Mouse (Mus musculus) forebrain, embryonic 16.5 days (tissue): ENCODE measurements around the gene Rgs4. TPM values are rescaled to one million over a fixed set of nuclear protein-coding genes. Genes with fewer than 3 reads are reported as not detected.

Experiments
- ATAC-seq: fragments of 200-750 bp; cut with Nextera tagmentation; 2 replicates; pipeline ENCODE4 v1.8.0; 2017; ENCODE audit warnings: mild to moderate bottlenecking, moderate library complexity
- H3K27ac ChIP-seq: fragments of 300-500 bp; sonication (generic); 2 replicates; pipeline ENCODE4 v1.5.1; 2014; ENCODE audit warnings: low read length, control low read depth
- H3K27me3 ChIP-seq: fragments of 300-500 bp; sonication (generic); replicated peaks from 2 replicates; pipeline ENCODE4 v1.6.1; 2014; ENCODE audit warnings: low read length; ENCODE audit not compliant: control insufficient read depth, insufficient read depth
- H3K36me3 ChIP-seq: fragments of 300-500 bp; sonication (generic); 2 replicates; pipeline ENCODE4 v1.6.1; 2014; ENCODE audit not compliant: control insufficient read depth, insufficient read depth
- H3K4me1 ChIP-seq: fragments of 300-500 bp; sonication (generic); replicated peaks from 2 replicates; pipeline ENCODE4 v1.6.1; 2014; ENCODE audit warnings: low read length; ENCODE audit not compliant: control insufficient read depth, insufficient read depth
- H3K4me2 ChIP-seq: fragments of 300-500 bp; sonication (generic); 2 replicates; pipeline ENCODE4 v1.6.1; 2014; ENCODE audit warnings: mild to moderate bottlenecking, low read length, control low read depth
- H3K4me3 ChIP-seq: fragments of 300-500 bp; sonication (generic); replicated peaks from 2 replicates; pipeline ENCODE4 v1.5.1; 2014; ENCODE audit warnings: mild to moderate bottlenecking, low read length, control low read depth
- H3K9ac ChIP-seq: fragments of 300-500 bp; sonication (generic); replicated peaks from 2 replicates; pipeline ENCODE4 v1.6.1; 2014; ENCODE audit warnings: low read depth, low read length, control low read depth
- H3K9me3 ChIP-seq: fragments of 300-500 bp; sonication (generic); 2 replicates; pipeline ENCODE4 v1.6.1; 2016; ENCODE audit warnings: low read length; ENCODE audit not compliant: control insufficient read depth
- WGBS: fragments of 180-500 bp; shearing (Covaris S2); extraction: QIAGEN DNeasy Blood & Tissue Kit; methylation state at CpG from one replicate; pipeline ENCODE4 v1.1.7; 2014; 5-methylcytosine and 5-hydroxymethylcytosine counted together
- polyA plus RNA-seq: library from polyadenylated mRNA; unstranded; fragments of >200 nt; fragmentation: Nextera tagmentation; extraction: Ambion mirVana; gene quantifications from 2 replicates; pipeline ENCODE4 v1.2.1, GENCODE M21; 2015

Rgs4 gene
- polyA plus RNA-seq, 1 experiment from 2014 or later = 89.6 TPM

GRCm38 (mm10) chr1:169748439-169748838, 997 bp upstream of the Rgs4 start:
- Histone ChIP-seq H3K27ac (peak overlapping the region; percentile 48; the same call in 1 of the 2 replicates), H3K9me3 (no peaks in the 10 kb centered on the region), H3K4me2 (peak overlapping the region; percentile 62), H3K36me3 (no peaks in the 10 kb centered on the region), H3K4me3 (no peak overlapping the region), H3K27me3 (no peaks in the 10 kb centered on the region), H3K4me1 (peaks cover 6% of the 10 kb centered on the region), H3K9ac (no peak overlapping the region)
- 37% methylated on average over 5 of the region's 5 CpGs for WGBS
- peak; percentile 26; the same call in 1 of the 2 replicates for ATAC-seq

- ATAC-seq = peak; percentile 36
- peak overlapping the region; percentile 69 for H3K27ac ChIP-seq
- 28% methylated on average over 6 of the region's 6 CpGs for WGBS
- H3K9ac ChIP-seq = peak overlapping the region; percentile 55
- no peaks in the 10 kb centered on the region for H3K9me3 ChIP-seq
- H3K4me3 ChIP-seq = peak overlapping the region; percentile 41
- H3K4me2 ChIP-seq = peak overlapping the region; percentile 62
- H3K4me1 ChIP-seq = peaks cover 6% of the 10 kb centered on the region
- no peaks in the 10 kb centered on the region for H3K36me3 ChIP-seq
- H3K27me3 ChIP-seq = no peaks in the 10 kb centered on the region
Measured at GRCm38 (mm10) chr1:169747902-169748301, 460 bp upstream of the Rgs4 start.

GRCm38 (mm10) chr1:169741147-169741546, 6.3 kb downstream of the Rgs4 start:
- no peak overlapping the region for H3K4me3 ChIP-seq
- H3K4me1 ChIP-seq = no peaks in the 10 kb centered on the region
- no peak overlapping the region for H3K27ac ChIP-seq
- 82% methylated on average over 5 of the region's 5 CpGs for WGBS
- H3K9ac ChIP-seq = no peak overlapping the region
- H3K9me3 ChIP-seq = no peaks in the 10 kb centered on the region
- no peak for ATAC-seq
- H3K36me3 ChIP-seq = no peaks in the 10 kb centered on the region
- H3K27me3 ChIP-seq = no peaks in the 10 kb centered on the region
- no peak overlapping the region for H3K4me2 ChIP-seq

- no peak for ATAC-seq
- H3K27ac ChIP-seq = no peak overlapping the region
Measured at GRCm38 (mm10) chr1:169737231-169737630, 10.2 kb downstream of the Rgs4 start.

GRCm38 (mm10) chr1:169736139-169736538, 11.3 kb downstream of the Rgs4 start:
- Histone ChIP-seq H3K36me3 (no peaks in the 10 kb centered on the region), H3K9me3 (no peaks in the 10 kb centered on the region), H3K4me3 (no peak overlapping the region), H3K27ac (no peak overlapping the region), H3K4me2 (no peak overlapping the region), H3K4me1 (no peaks in the 10 kb centered on the region), H3K27me3 (no peaks in the 10 kb centered on the region), H3K9ac (no peak overlapping the region)
- no peak for ATAC-seq
- 83% methylated on average over 6 of the region's 6 CpGs for WGBS

More at GRCm38 (mm10) chr1:169737231-169737630, 10.2 kb downstream of the Rgs4 start:
- no peak overlapping the region for H3K9ac ChIP-seq
- no peaks in the 10 kb centered on the region for H3K27me3 ChIP-seq
- 91% methylated on average over 6 of the region's 6 CpGs for WGBS
- no peak overlapping the region for H3K4me2 ChIP-seq
- no peaks in the 10 kb centered on the region for H3K4me1 ChIP-seq
- H3K4me3 ChIP-seq = no peak overlapping the region
- H3K9me3 ChIP-seq = no peaks in the 10 kb centered on the region
- H3K36me3 ChIP-seq = no peaks in the 10 kb centered on the region

- Histone ChIP-seq H3K4me3 (no peak overlapping the region), H3K36me3 (no peaks in the 10 kb centered on the region), H3K9ac (no peak overlapping the region), H3K4me1 (no peaks in the 10 kb centered on the region), H3K27me3 (no peaks in the 10 kb centered on the region), H3K27ac (no peak overlapping the region), H3K4me2 (no peak overlapping the region), H3K9me3 (no peaks in the 10 kb centered on the region)
- 69% methylated on average over 7 of the region's 7 CpGs for WGBS
- ATAC-seq = no peak
Measured at GRCm38 (mm10) chr1:169730599-169731100, 16.8 kb downstream of the Rgs4 start.

- WGBS = 83% methylated on average over 3 of the region's 3 CpGs
- Histone ChIP-seq H3K27ac (no peak overlapping the region), H3K27me3 (no peaks in the 10 kb centered on the region), H3K4me3 (no peak overlapping the region), H3K9me3 (no peaks in the 10 kb centered on the region), H3K9ac (no peak overlapping the region), H3K4me2 (no peak overlapping the region), H3K36me3 (no peaks in the 10 kb centered on the region), H3K4me1 (no peaks in the 10 kb centered on the region)
- no peak for ATAC-seq
Measured at GRCm38 (mm10) chr1:169726319-169726718, 21.1 kb downstream of the Rgs4 start.

- no peak overlapping the region for H3K9ac ChIP-seq
- H3K4me3 ChIP-seq = no peak overlapping the region
- H3K9me3 ChIP-seq = no peaks in the 10 kb centered on the region
- H3K27ac ChIP-seq = no peak overlapping the region
- 78% methylated on average over 2 of the region's 2 CpGs for WGBS
- no peak overlapping the region for H3K4me2 ChIP-seq
- no peaks in the 10 kb centered on the region for H3K4me1 ChIP-seq
- ATAC-seq = no peak
- no peaks in the 10 kb centered on the region for H3K27me3 ChIP-seq
- no peaks in the 10 kb centered on the region for H3K36me3 ChIP-seq
Measured at GRCm38 (mm10) chr1:169721836-169722235, 25.6 kb downstream of the Rgs4 start.

- H3K27me3 ChIP-seq = no peaks in the 10 kb centered on the region
- H3K27ac ChIP-seq = no peak overlapping the region
- WGBS = 87% methylated on average over 4 of the region's 4 CpGs
- H3K9me3 ChIP-seq = no peaks in the 10 kb centered on the region
- H3K4me3 ChIP-seq = no peak overlapping the region
- H3K4me1 ChIP-seq = no peaks in the 10 kb centered on the region
- ATAC-seq = no peak
- H3K4me2 ChIP-seq = no peak overlapping the region
- H3K9ac ChIP-seq = no peak overlapping the region
- no peaks in the 10 kb centered on the region for H3K36me3 ChIP-seq
Measured at GRCm38 (mm10) chr1:169704395-169705087, 42.9 kb downstream of the Rgs4 start.
